Mouse (Mus musculus): Measurements from ENCODE around the gene Gzmk. TPM values are rescaled to one million over a fixed set of nuclear protein-coding genes. Genes with fewer than 3 reads are reported as not detected.

Gene Gzmk
- polyA plus RNA-seq, 1 experiment from 2014 or later: not detected

DNA sequence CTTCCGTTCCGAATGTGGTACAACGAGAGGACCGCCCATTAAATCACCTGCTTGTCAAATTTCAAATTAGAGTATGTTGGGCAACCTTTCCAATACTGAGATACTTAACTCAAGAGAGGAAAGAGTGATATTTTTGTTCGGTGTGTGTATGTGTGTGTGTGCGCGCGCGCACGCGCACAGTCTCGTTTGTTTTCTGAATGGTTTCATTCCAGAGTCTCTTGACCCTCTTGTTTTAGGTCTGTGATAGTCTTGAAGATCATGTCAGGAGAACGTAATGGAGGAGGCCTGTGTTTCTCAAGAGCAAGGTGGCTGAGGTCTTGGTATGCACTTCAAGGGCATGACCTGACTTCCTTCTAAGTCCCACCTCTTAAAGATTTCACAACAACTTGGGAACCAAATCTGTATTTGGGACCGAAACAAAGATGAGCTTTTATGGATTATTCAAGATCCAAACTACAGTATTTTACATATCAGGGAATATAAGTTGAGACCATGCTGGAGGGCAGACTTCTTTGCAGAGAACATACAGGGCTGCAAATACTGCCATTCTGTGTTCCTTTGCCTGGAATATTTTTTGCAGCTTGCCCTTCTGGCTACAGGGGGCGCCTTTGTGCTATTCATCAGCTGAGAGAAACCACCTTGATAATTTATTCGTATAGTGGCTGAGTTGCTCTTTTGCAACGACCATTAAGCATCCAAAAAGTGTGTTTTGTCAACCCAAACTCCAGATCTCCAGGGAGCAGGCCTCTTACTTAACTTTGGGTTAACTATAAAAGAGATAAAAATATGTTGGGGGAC lies 2.2 kb upstream of the Gzmk start:
- Histone ChIP-seq H3K27ac (replicated peaks) (no peak overlapping the region), H3K36me3 (replicated peaks) (no peaks in the 10 kb centered on the region), H3K4me3 (no peak overlapping the region), H3K9me3 (no peaks in the 10 kb centered on the region), H3K4me1 (peaks cover 4% of the 10 kb centered on the region; the same call in 1 of the 2 replicates), H3K27me3 (replicated peaks; ENCODE audit: low read depth, poor library complexity, severe bottlenecking) (peaks cover 7% of the 10 kb centered on the region; the same call in 1 of the 2 replicates)
- 86% methylated on average over 17 of the region's 17 CpGs for WGBS
- no peak for DNase-seq (ENCODE audit: low spot score)

DNA sequence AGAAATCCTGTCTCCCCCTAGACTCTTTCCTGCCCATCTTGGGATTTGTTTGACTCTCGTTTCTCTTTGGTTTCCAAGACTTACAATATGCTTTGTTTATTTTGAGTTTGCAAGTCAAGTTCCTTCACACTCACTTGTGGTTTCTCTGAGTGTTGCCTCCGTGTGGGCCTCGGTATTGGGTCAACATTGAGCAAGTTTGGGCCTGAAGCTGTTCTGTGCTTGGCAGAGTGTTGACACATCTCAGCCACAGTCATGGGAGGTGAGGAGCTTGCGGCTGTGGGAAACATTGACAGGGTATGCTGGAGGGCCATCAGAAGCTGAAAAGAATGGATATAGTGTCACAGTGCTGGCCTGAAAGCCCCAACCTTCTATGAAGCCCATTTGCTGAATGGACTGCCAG lies 1.4 kb upstream of the Gzmk start:
- no peak overlapping the region for H3K27ac ChIP-seq (replicated peaks)
- H3K27me3 ChIP-seq (replicated peaks; ENCODE audit: low read depth, poor library complexity, severe bottlenecking): peaks cover 7% of the 10 kb centered on the region; the same call in 1 of the 2 replicates
- WGBS: 82% methylated on average over 4 of the region's 4 CpGs
- H3K9me3 ChIP-seq: no peaks in the 10 kb centered on the region
- H3K4me1 ChIP-seq: peaks cover 4% of the 10 kb centered on the region; the same call in 1 of the 2 replicates
- no peaks in the 10 kb centered on the region for H3K36me3 ChIP-seq (replicated peaks)
- no peak for DNase-seq (ENCODE audit: low spot score)
- H3K4me3 ChIP-seq: no peak overlapping the region

DNA sequence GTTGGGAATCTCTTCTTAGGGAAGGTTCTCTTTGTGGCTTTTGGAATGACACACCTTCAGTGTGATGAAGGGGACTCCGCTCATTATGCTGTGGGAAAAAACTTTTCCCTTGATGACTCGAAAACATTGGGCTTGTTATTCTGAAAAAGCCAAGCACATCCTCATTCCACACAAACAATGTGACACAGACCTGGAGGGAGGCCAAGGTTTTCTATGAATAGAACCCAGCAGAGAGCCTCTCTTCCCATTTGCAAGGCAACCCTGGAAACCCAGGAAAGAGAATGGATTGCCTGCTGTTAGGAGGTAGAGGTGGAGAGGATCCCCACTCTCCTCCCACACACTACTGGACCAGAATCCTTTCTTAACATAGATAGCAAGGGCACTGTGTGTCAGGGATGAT lies 1.6 kb downstream of the Gzmk start:
- no peaks in the 10 kb centered on the region for H3K9me3 ChIP-seq
- H3K36me3 ChIP-seq (replicated peaks): no peaks in the 10 kb centered on the region
- H3K4me3 ChIP-seq: no peak overlapping the region
- no peak overlapping the region for H3K27ac ChIP-seq (replicated peaks)
- no peak for DNase-seq (ENCODE audit: low spot score)
- peaks cover 7% of the 10 kb centered on the region; the same call in 1 of the 2 replicates for H3K4me1 ChIP-seq
- 14% methylated on average over 2 of the region's 2 CpGs for WGBS
- peaks cover 7% of the 10 kb centered on the region; the same call in 1 of the 2 replicates for H3K27me3 ChIP-seq (replicated peaks; ENCODE audit: low read depth, poor library complexity, severe bottlenecking)

DNA sequence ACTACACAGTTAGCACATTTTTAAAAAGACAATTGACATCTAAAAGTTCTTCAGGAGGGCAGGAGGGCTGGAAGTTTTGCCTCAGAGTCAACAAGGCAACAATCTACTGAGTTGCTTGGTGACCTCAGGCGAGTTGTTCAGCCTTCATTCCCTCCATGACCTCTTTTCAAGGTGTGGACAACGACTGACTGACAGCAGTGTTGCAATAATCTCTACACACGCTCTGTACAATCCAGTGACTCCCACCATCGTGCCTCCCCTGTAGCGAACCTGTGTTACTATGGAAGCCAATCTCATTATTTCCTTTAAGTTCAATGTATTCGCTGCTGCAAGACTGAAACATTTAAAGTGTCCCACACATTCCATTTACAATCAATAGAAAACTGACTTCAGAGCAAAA lies 3.9 kb downstream of the Gzmk start:
- Histone ChIP-seq H3K27ac (replicated peaks) (no peak overlapping the region), H3K4me1 (peaks cover 8% of the 10 kb centered on the region; the same call in 1 of the 2 replicates), H3K9me3 (no peaks in the 10 kb centered on the region), H3K36me3 (replicated peaks) (no peaks in the 10 kb centered on the region), H3K27me3 (replicated peaks; ENCODE audit: low read depth, poor library complexity, severe bottlenecking) (peaks cover 7% of the 10 kb centered on the region; the same call in 1 of the 2 replicates), H3K4me3 (no peak overlapping the region)
- WGBS: 73% methylated on average over 6 of the region's 6 CpGs
- no peak for DNase-seq (ENCODE audit: low spot score)

DNA sequence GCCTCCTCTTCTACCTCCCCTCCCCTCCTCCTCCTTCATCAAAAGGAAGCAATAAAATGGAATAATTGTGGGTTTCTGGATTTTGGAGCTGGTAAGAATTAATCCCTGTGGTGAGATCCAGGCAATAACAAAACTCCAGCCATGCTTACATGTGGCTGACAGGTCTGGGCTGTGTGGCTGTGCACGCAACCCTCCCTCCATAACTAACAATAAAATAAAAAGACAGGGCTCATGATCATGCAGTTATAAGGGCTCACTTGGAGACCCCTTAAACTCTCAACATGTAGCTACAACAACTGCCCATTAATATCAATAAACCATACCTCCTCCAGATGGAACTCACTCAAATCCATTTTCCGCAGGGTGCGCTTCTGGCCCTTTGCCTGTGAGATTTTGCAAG lies 11.8 kb downstream of the Gzmk start:
- H3K4me1 ChIP-seq: peaks cover 9% of the 10 kb centered on the region
- H3K27me3 ChIP-seq (replicated peaks; ENCODE audit: low read depth, poor library complexity, severe bottlenecking): peaks cover 12% of the 10 kb centered on the region
- H3K4me3 ChIP-seq: no peak overlapping the region
- no peak for DNase-seq (ENCODE audit: low spot score)
- no peaks in the 10 kb centered on the region for H3K9me3 ChIP-seq
- no peaks in the 10 kb centered on the region for H3K36me3 ChIP-seq (replicated peaks)
- 98% methylated on average over 3 of the region's 3 CpGs for WGBS
- no peak overlapping the region for H3K27ac ChIP-seq (replicated peaks)

DNA sequence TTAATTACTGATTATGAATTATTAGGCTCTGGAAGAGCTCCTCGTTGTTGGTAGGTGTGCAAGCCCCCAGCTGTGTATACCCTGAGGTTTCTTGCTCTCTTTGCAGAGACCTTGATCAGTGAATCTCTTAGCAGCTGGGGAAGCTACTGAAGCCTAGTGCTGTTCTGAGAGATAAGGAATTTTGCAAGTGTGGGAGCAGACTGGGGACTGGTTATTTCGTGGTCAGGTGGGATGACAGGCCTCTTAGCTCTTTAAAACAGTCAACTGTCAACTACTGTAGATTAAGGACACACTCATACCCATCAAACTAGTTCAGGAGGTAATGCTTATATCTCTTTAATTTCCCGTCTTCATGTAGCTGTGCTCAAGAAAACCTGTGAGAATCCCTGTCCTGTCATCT lies 13.3 kb downstream of the Gzmk start:
- Histone ChIP-seq H3K27ac (replicated peaks) (no peak overlapping the region), H3K4me3 (no peak overlapping the region)

DNA sequence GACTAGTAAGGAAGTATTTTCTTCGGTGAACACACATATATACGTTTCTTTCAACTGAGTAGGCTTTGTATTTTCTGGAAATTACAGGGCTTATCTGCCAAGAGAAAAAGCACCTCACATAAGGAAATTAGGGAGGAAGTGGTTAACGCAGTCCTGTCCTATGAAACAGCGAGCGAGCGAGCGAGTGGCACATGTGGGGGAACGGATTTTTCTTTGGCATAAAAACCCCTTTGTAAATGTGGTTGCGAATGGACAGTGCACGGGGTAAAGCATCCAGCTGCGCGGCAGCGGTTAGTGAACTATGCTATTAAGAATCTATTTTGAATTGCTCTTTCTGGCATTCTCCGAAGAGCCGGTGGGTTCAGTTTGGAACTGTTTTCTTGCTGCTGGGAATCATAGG lies 14.4 kb downstream of the Gzmk start:
- no peaks in the 10 kb centered on the region for H3K36me3 ChIP-seq (replicated peaks)
- H3K4me3 ChIP-seq: no peak overlapping the region
- no peaks in the 10 kb centered on the region for H3K9me3 ChIP-seq
- H3K27me3 ChIP-seq (replicated peaks; ENCODE audit: low read depth, poor library complexity, severe bottlenecking): peaks cover 19% of the 10 kb centered on the region
- H3K27ac ChIP-seq (replicated peaks): no peak overlapping the region
- no peak for DNase-seq (ENCODE audit: low spot score)
- peaks cover 9% of the 10 kb centered on the region for H3K4me1 ChIP-seq
- 66% methylated on average over 15 of the region's 15 CpGs for WGBS

More for the DNA sequence above, 13.3 kb downstream of the Gzmk start:
- no peak for DNase-seq (ENCODE audit: low spot score)
- H3K4me1 ChIP-seq: peaks cover 9% of the 10 kb centered on the region
- H3K36me3 ChIP-seq (replicated peaks): no peaks in the 10 kb centered on the region
- H3K27me3 ChIP-seq (replicated peaks; ENCODE audit: low read depth, poor library complexity, severe bottlenecking): peaks cover 19% of the 10 kb centered on the region
- WGBS: 69% methylated on average over 3 of the region's 3 CpGs
- H3K9me3 ChIP-seq: no peaks in the 10 kb centered on the region

DNA sequence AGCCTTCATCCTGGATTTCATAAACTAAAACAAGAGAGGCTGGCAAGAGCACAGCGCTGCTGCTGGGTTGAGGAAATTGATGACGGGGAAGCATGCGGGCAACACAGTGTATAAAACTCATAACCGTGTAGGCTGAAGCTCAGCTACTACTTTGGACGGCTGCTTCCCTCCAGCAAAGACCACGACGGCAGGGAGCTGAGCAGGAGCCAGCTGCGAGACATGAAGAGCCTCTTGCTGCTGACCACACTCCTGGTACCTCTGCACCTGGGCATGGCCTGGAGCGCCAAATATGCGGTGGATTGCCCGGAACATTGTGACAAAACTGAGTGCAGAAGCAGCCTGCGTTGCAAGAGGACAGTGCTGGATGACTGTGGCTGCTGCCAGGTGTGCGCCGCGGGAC lies 16.1 kb downstream of the Gzmk start, which contains the start of gene Esm1:
Esm1 (plus strand) TSS at position 36 of the 400 bp plus-strand sequence.
- no peaks in the 10 kb centered on the region for H3K36me3 ChIP-seq (replicated peaks)
- H3K4me1 ChIP-seq: peaks cover 9% of the 10 kb centered on the region
- no peaks in the 10 kb centered on the region for H3K9me3 ChIP-seq
- 51% methylated on average over 15 of the region's 15 CpGs for WGBS
- peaks cover 19% of the 10 kb centered on the region for H3K27me3 ChIP-seq (replicated peaks; ENCODE audit: low read depth, poor library complexity, severe bottlenecking)
- no peak within 1 kb of the TSS; the same call in 1 of the 2 replicates for H3K27ac ChIP-seq (replicated peaks)
- peak within 1 kb of the TSS; percentile 28; the same call in 1 of the 2 replicates for H3K4me3 ChIP-seq
- DNase-seq (ENCODE audit: low spot score): no peak

DNA sequence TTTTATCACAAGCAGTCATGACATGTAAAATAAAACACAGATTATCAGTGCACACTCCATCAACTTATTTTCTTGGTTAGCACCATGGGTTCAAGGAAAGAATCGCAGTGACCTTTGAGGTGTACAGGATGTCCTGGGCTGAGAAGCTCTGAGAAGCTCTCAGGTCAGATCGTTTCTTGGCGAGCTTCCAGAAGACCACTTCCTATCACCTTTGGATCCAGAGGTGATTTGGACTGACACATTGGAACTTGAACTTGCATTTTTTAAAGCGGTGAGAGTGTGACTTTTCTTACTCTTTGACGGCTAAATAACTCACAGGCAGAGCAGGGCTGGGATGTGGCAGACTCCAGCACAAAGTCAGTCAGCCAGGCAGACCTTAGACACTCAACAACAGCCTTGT lies 20.4 kb downstream of the Gzmk start:
- Histone ChIP-seq H3K27ac (replicated peaks) (no peak overlapping the region), H3K9me3 (no peaks in the 10 kb centered on the region), H3K4me1 (peaks cover 8% of the 10 kb centered on the region), H3K4me3 (no peak overlapping the region), H3K27me3 (replicated peaks; ENCODE audit: low read depth, poor library complexity, severe bottlenecking) (peaks cover 18% of the 10 kb centered on the region), H3K36me3 (replicated peaks) (no peaks in the 10 kb centered on the region)
- WGBS: 90% methylated on average over 5 of the region's 5 CpGs
- DNase-seq (ENCODE audit: low spot score): no peak

DNA sequence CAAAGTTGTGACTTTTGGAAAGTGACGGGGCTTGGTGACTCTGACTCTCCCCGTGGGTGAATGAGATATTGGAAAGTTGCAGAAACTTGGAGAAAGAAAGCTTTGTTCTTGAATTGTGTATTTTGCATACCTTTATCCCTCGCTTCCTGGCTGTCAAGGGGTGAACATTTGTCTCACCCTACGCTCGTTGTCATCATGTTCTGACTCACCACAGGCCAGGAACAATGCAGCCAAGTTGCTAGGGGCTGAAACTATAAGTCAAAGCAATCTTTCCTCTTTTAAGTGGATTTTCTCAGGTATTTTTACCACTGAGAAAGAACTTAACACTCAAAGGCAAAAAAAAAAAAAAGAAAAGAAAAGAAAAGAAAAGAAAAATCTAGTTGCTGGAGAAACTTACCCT lies 22.6 kb downstream of the Gzmk start:
- Histone ChIP-seq H3K9me3 (no peaks in the 10 kb centered on the region), H3K27ac (replicated peaks) (no peak overlapping the region), H3K4me1 (peaks cover 10% of the 10 kb centered on the region), H3K36me3 (replicated peaks) (no peaks in the 10 kb centered on the region), H3K4me3 (no peak overlapping the region), H3K27me3 (replicated peaks; ENCODE audit: low read depth, poor library complexity, severe bottlenecking) (no peaks in the 10 kb centered on the region)
- WGBS: 71% methylated on average over 5 of the region's 5 CpGs
- DNase-seq (ENCODE audit: low spot score): no peak

DNA sequence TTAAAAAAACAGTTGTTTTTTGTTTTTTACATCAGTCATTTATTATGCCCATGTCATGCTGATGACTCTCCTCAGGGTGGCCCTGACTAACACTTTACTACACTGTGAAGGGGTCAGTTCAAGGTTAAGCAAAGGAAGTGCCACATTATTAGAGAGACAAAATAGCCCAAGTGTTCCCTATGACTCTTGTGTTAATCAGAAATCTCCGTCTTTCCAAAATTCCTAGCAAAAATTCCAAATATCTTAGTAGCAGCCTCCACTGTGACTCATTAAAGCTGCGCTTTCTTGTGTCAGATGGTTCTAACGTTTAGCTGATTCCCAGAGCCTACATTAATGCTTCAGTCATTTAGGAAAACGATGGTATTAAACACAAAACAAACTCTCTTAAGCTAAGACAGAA lies 23.5 kb downstream of the Gzmk start:
- WGBS: 60% methylated on average over 4 of the region's 4 CpGs
- no peaks in the 10 kb centered on the region for H3K36me3 ChIP-seq (replicated peaks)
- H3K27ac ChIP-seq (replicated peaks): no peak overlapping the region
- H3K4me1 ChIP-seq: peaks cover 10% of the 10 kb centered on the region
- no peaks in the 10 kb centered on the region for H3K9me3 ChIP-seq
- H3K27me3 ChIP-seq (replicated peaks; ENCODE audit: low read depth, poor library complexity, severe bottlenecking): no peaks in the 10 kb centered on the region
- no peak overlapping the region for H3K4me3 ChIP-seq
- no peak for DNase-seq (ENCODE audit: low spot score)

DNA sequence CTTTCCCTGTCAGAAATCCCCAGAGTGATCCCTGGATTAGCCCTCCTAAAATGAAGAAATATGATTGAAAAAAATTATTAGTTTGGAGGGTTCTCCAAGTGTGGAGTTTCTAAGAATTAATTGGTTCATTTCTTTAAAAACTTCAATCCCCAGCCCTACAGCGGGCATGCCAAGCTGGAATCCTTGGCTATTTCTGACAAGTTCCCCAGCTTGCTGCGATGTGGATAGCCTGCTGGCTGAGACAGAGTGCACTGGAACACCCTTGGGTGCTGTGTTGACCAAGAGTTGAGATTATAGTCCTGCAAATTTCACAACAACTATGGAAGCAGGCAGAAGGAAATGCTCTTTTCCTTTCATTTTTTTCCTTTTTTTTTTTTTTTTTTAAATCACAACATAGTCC lies 24.1 kb downstream of the Gzmk start:
- no peak for DNase-seq (ENCODE audit: low spot score)
- Histone ChIP-seq H3K36me3 (replicated peaks) (no peaks in the 10 kb centered on the region), H3K27ac (replicated peaks) (no peak overlapping the region), H3K4me1 (peaks cover 10% of the 10 kb centered on the region), H3K9me3 (no peaks in the 10 kb centered on the region), H3K27me3 (replicated peaks; ENCODE audit: low read depth, poor library complexity, severe bottlenecking) (no peaks in the 10 kb centered on the region), H3K4me3 (no peak overlapping the region)
- WGBS: 90% methylated on average over 2 of the region's 2 CpGs

DNA sequence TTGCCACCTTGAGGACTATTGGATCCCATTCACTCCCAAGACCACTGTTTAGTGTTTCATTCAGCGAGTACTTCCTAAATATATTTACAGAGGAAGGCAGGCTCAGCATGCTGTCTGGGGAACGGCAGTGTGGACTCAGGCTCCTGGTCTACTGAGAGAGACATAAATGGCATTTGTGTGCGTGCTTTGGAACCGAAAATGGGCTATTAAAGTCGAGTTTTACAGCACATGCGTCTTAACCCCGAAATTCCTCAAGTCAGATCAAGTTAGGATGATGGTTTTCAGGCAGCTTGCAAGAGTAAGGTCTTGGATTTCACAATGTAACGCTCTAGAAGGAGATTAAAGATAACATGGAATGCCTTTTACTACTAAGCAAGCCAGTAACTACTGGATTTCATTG lies 25.0 kb downstream of the Gzmk start:
- H3K27ac ChIP-seq (replicated peaks): no peak overlapping the region; the same call in 1 of the 2 replicates
- DNase-seq (ENCODE audit: low spot score): peak; percentile 30
- H3K27me3 ChIP-seq (replicated peaks; ENCODE audit: low read depth, poor library complexity, severe bottlenecking): no peaks in the 10 kb centered on the region
- H3K4me1 ChIP-seq: peaks cover 11% of the 10 kb centered on the region
- no peaks in the 10 kb centered on the region for H3K9me3 ChIP-seq
- WGBS: 69% methylated on average over 8 of the region's 8 CpGs
- H3K4me3 ChIP-seq: no peak overlapping the region
- H3K36me3 ChIP-seq (replicated peaks): no peaks in the 10 kb centered on the region
